Mouse (Mus musculus): Measurements from ENCODE around the gene Cul4a.

The Cul4a gene

DNA sequence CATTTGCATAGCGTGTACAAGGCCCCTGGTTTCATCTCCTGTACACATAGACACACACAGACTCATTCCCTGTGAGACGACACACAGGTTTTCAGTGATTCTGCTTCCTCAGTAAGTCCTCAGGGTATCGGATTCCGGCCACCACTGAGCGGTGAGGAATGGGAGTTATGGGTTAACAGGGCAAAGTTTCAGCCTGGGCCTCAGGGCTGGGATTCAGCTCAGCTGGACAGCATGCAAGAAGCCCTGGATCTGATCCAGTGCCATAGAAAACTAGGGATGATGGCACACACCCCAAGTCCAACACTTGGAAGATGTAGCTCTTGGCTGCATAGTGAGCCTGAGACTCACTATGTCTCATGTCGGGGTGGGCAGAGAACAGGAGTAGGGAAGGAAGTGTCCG lies 74.5 kb downstream of the Cul4a start:
- DNase-seq (ENCODE audit: low spot score): no peak

DNA sequence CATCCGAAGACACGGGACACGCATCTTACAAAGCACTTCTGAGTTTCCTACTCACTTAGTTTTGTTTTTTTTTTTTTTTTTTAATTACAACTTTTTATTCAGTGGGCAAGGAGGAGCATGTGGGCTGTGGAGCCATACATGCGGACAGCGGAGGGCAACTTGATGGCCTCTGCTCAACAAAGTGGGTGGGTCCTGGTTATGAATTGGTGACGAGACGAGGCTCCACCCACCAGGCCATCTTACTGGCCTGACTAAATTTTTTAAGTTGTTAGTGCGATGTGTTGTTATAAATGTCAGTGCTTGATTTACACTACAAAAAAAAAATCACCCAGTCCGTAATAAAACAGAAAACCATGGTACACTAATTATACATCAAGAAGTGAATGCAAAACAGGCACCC lies 75.0 kb downstream of the Cul4a start:
- no peak for DNase-seq (ENCODE audit: low spot score)

DNA sequence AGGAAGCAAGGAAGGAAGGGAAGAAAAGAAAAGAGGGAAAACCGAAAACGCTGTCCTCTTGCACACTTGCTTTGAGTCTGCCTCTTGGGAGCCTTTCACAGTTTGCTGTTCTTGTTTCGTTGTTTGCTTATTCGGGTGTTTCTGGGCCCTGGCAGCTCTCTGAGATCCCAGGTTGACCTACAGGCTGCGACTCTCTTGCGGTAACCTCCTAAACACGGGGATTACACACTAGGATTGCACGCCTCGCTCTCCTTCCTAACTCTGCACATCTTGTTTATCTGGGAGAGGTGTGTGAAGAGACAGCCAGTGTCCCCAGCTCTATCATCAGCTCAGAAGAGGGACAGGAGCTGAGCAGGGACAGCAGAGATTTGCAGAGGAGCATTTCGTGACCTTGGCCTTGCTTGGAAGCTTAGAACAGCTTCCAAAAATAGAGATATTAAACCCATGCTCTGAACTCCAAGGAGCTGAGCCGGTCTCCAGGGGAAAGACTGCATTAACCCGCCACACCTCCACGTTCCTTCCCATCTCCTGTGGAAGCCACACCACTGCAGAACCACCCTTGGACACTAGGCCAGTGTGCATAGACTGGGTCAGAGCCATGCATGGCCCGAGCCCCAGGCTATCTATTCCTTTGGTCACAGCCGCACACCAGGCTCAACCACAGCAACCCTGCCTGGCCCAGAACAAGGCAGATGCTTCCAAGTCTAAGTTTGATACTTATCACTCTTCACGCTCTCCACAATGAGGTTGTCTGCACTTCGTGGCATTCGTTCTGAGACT lies 75.7 kb downstream of the Cul4a start:
- DNase-seq (ENCODE audit: low spot score): peak; percentile 31

DNA sequence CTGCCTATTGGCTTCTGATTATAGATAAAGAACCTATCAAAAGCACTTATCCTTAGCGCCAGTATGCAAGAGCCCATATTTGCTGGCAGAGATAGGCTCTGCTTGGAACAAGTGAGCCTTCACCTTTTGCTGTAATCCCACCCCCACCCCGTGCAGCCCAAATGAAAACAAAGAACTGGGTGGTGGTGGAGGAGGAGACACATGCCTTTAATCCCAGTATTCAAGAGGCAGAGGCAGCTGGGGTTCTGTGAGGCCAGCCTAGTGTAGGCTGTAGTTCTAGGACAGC lies 76.2 kb downstream of the Cul4a start:
- no peak for DNase-seq (ENCODE audit: low spot score)

DNA sequence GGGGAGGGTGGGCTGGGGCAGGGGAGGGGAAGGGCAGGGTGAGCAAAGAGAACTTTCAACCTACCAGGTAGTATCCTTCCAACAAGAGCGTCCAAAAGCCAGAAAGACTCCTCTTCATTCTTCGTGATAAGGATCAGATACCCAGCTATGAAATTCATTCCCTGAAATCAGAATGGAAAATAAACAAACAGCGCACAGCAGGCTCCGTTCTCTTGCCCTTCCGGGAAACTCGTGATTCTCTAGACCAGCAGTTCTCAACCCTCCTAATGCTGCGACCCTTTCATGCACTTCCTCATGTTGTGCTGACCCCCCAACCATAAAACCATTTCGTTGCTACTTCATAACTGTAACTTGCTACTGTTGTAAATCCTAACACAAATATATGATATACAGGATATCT lies 81.4 kb downstream of the Cul4a start:
- DNase-seq (ENCODE audit: low spot score): no peak

DNA sequence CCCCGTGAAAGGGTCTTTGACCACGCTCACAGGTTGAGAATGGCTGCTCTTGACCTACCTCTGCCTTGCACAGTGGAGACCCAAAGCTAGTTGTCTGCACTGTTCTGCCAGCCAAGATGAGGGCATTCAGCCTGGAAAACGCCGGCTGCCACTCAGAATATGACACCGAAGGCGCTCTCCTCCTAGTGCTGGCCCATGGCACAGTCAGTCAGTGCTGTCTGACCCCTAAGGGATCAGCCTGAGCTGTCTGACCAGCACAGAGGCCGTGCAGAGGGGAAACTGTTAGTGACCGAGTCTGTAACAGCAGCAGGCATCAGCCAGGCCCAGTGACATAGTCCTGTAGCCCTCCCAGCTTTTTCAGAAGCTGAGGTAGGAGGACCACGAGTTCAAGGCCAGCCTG lies 81.8 kb downstream of the Cul4a start:
- no peak for DNase-seq (ENCODE audit: low spot score)

DNA sequence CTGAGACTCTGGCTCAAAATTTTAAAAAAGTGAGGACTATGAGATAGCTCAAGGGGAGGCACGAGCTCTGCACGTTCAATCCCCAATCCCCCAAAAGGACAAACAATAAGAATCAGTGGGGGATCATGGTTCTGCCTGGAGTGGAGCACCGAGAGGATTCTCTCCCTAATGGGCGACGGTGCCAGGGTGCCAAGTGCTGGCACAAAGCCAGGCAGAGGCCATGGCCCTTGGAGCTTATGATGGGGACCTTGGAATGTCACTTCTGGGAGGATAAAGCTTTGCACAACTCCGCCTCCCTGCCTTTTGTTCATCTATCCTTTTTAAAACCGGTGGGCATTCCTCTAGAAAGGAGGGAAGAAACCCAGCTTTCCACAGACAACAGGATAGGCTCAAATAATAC lies 82.2 kb downstream of the Cul4a start:
- DNase-seq (ENCODE audit: low spot score): no peak

DNA sequence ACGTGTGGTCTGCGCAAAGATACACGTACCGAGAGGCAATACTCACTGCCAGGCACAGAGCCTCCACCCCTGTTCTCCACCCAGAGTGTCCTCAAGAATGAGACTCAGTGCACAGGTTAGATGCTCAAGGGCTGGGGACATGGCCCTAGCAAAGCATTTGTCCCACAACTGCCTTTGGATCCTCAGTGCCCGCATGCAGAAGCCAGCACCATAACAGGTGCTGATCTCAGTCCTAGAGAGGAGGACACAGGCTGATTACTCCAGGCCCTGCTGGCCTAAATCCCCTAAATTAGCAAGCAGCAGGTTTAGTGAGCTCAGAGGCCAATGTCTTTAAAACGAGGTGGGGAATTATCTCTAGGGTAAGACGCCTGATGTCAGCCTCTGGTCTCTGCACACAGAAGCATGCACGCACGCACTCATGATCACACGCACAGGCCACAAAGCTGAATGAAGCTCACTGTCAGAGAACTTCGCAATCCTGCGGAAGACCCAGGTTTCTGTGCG lies 82.7 kb downstream of the Cul4a start:
- DNase-seq (ENCODE audit: low spot score): no peak

DNA sequence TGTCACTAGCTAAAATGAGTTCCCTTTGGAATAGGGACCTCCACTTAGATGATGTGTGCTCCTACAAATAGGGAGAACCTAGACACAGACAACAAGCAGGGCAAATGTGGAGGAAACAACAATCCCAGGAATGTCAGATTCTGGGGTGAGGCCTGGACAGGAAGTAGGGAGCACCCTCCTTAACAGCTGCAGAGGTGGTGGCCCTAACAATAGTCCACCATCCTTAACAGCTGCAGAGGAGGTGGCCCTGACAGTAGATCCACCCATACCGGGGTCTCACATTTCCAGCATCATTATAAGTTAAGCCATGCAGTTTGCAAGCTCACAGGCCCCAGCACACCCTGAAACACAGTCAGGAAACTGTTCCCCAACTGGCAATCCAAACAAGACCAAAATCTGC lies 83.4 kb downstream of the Cul4a start:
- DNase-seq (ENCODE audit: low spot score): no peak

DNA sequence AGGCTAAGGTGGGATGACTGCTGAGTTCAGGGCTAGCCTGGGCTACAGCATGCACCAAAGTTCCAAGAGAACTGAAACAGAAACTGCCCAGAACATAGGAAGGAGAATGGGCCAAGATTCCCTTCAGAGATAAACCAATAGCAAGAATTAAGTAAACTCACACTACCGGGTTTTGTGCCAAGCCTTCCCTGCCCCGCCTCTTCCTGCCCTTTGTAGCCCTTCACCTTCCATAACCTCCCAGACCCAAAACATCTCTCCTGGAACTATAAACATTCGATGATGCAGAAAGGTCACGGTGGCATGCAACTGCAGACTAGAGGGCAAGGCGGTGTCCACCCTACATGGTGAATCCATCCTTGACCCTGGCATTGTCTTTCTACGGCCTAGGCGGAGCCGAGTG lies 84.8 kb downstream of the Cul4a start:
- no peak for DNase-seq (ENCODE audit: low spot score)

DNA sequence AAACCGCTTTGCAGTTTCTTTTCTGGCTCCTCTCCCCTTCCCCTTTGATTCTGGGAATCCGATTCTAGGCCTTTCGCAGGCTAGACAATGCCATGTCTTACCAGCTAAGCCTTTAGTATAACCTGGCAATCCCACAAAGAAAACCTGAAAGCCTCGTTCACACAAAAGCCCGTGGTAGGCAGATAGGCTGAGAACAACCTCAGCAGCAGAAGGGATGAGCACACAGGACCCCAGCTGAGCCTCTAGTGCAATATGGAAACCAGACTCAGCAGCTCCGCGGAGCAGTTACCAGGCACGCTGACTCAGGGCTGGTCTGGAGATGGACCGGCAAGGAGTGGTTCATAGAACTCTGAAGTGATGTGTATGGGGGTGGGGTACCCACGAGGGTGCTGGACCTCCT lies 89.4 kb downstream of the Cul4a start:
- no peak for DNase-seq (ENCODE audit: low spot score)

DNA sequence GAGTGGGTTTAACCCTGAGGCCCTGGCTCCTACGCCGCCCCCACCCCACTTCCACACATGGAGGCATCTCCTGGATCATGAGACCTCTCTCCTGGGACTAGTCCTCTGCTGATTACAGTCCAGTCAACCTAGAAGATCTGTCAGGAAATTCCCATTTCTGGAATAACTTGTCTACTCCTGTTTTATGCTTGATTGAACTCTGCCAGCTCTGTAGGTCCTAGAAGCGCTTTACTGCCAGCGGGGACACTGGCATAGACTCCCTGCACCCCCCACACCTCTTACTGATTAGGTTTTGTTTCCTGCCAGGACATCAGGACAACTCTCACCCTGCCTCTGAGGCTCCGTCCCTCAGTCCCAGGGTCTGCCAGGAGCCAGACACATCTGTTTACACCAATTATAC lies 92.1 kb downstream of the Cul4a start:
- peak; percentile 40 for DNase-seq (ENCODE audit: low spot score)
